Mouse (Mus musculus) liver (tissue): ENCODE measurements around the gene En2.

Experiments used
- DNase-seq: peaks from one replicate; pipeline ENCODE4 v3.0.0-alpha.2; 2020; ENCODE audit warnings: mixed read lengths

Gene En2

GRCm38 (mm10) chr5:28161383-28161937 lies 4.0 kb upstream of the En2 start:
- no peak for DNase-seq

- DNase-seq = no peak
Measured at GRCm38 (mm10) chr5:28161938-28162402, 3.5 kb upstream of the En2 start.

- DNase-seq = no peak
Measured at GRCm38 (mm10) chr5:28163926-28164325, 1.6 kb upstream of the En2 start.

- DNase-seq = no peak
Measured at GRCm38 (mm10) chr5:28166256-28167231, 1.1 kb downstream of the En2 start.

DNA sequence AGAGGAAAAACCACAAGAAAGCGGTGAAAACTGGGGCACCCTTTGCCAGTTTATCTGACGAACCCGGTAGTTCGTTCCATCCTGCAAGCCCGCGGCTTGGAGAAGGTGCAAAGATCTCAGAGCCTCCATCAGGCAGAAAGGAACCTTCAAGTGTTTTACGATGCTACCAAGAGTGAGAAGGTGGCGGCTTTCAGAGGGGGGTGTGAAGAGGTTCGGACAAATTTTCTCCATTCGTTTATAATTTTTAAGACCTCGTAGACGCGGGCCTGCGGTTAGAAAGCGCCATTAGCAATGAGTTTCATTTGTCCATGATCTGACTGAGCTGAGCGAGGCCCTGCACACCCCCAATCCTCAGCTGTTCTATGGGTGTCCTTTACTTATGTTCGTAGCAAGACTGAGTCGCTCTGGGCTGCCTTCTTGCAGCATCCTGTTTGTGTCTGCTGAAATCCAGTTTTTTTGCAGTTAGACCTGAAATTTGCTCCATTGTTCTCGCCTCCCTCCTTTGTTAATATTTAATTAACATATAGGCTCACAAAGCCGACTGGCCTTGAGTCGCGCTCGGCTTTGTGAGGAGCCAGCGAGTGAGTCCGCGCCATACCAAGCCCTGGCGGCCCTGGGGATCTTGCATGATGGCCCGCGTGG lies 2.2 kb downstream of the En2 start:
- no peak for DNase-seq

DNA sequence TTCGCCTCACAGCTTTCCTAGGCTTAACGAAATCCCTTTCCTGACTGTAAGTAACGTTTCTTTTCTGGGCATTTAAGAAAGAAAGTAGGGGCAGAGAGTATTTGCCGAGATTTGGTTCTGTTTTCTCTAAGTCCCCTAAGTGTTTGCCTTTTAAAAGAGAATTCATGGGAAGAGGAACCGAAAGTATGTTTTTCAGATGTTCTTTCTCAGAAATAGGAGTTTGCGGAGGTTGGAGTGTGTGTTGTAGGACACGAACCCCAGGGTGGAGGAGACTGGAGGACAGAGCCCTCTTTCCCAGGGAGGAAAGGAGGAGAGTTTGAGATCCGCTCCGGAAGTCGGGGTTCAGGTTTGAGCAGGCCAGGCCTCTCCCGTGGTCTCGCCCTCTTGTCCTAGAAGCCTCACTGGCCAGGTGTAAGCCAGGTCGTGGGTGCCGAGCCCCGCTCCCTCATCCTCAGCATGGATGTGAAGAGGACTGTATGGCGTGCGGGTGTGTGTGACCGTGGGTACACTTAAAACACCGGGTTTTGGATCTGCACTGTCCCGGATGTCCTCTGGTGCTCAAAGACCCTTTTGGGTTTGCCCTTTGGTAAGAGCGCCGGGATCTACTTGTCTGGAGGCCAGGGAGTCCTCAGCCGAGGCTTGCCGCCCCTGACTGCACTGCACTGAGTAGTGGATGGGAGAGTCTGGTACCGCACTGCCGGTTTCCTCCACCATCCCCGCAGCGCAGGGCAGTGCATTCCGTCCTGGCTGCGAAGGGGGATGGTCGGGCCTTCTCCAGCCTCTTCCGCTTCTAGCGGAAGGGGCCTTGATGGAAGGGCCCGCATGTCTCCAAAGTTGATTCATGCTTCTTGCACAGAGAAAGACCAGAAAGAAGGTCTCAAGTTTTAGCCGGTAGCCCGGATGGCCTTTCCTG lies 3.0 kb downstream of the En2 start:
- no peak for DNase-seq

- no peak for DNase-seq
Measured at GRCm38 (mm10) chr5:28169166-28169801, 3.8 kb downstream of the En2 start.

DNA sequence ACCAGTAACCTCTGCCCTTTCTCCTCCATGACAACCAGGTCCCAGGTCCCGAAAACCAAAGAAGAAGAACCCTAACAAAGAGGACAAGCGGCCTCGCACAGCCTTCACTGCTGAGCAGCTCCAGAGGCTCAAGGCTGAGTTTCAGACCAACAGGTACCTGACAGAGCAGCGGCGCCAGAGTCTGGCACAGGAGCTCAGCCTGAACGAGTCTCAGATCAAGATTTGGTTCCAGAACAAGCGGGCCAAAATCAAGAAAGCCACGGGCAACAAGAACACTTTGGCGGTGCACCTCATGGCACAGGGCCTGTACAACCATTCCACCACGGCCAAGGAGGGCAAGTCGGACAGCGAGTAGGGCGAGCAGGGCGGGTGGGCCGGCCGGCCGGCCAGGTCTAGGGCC lies 4.6 kb downstream of the En2 start:
- DNase-seq = no peak

DNA sequence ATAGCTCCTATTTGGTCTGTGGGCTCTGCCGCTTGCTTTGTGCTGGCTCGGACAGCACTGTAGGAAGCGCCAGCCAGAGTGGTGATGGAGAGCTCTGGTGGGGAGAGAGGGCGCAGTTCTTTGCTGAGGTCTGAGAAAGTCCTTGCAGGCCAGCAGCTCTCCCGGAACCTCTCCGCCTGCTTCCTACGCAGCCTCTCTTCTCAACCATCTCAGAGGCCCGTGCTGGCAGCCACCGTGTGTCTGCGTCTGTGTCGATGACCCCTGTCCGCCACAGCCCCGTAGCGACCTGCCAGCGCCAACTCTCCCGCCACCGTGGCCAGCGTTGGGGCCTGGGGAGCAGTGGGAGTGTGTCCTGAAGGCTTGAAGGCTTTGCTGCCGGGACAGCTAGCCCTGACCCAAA lies 5.4 kb downstream of the En2 start:
- no peak for DNase-seq

DNA sequence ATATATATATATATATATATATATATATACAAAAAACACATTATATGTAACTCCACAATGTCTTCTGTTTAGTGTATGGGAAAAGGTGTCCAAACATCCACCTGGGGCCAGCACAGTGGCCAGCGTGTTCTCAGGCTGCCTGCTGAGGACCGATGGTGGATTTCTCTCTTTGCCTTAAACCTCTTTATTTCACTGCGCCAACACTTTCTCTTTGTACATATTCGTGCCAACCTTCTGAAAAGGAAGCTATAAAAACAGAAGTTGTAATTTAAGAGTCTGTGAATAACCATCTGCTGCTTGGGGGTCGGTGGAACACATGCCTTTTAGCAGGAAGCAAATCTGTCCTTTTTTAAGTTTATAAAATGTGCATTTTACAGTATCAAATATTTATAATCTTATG lies 6.2 kb downstream of the En2 start:
- DNase-seq = no peak

GRCm38 (mm10) chr5:28172261-28172920 lies 6.9 kb downstream of the En2 start:
- DNase-seq = no peak

GRCm38 (mm10) chr5:28172921-28173670 lies 7.6 kb downstream of the En2 start:
- no peak for DNase-seq

GRCm38 (mm10) chr5:28173674-28174073 lies 8.2 kb downstream of the En2 start:
- DNase-seq = no peak

DNA sequence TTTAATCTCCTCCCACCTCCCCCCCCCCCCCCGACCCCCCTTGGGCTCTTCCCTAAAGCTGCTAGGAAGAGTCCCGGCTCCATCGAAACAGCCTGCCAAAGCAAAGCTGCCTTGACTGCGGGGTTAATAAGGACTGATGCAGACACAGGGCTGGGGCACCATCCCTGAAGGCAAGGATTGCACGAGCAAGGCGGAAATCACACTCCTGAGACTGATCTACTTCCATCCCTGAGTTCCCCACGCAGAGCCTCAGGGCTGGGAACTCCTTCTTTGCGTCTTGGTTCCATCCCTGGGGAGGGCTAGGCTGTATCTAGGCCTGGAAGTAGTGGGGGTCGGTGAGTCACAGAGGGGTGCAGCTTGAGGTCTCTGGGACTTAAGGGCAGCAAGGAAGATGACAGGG lies 8.6 kb downstream of the En2 start:
- no peak for DNase-seq

- no peak for DNase-seq
Measured at GRCm38 (mm10) chr5:28174876-28175569, 9.5 kb downstream of the En2 start.

DNA sequence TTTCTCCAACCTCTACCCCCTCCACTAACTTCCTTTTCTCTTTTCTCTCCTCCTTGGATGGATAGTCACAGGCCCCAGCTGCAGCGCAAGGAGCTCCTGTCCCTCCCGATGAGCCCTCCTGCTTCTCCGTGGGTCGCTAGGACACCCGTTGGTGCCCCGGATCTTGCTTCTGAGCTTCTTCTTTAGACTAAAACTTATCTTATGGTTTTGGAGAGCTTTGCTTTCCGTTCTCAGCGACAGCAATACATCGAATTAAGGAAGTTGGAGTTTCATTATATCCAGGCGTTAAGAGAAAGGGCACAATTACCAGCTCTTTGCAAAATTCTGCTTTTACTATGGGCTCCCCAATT lies 10.1 kb downstream of the En2 start:
- no peak for DNase-seq

DNA sequence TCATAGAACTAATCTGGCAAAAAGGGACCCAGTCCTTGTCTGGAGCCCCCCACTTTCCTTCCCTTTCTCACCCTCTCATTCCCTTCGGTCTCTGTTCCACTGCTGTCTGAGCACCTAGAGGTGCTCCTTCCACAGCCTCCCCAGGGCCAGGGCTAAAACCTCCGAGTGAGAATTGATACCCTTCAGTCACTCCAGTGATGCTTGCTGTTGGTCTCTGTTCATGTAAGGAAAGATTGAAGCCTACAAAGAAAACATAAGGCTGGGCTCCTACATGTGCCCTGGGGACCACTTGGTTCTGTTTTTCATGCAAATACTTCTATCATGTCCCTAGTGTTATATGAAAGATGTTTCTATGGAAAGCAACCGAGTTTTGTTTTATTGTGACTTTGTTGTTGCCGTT lies 10.5 kb downstream of the En2 start:
- no peak for DNase-seq

DNA sequence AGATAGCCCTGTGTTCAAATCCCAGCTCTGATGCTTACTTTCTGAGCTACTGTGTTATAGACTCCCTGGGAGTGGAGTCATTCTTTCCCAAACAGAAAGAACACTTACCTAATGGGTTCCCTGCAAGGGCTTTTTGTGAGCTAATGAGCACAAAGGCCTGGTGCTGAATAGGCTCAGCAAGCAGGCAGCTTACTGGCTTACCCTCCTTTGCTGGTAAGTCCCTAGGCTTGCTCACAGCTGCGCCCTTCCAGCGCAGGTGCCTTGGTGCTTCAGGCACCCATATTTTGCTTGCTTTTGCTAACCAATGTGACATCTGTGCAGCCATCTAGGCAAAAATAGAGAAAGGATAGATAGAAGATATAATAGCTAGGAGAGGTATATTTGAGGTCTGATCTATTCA lies 11.1 kb downstream of the En2 start:
- no peak for DNase-seq

DNA sequence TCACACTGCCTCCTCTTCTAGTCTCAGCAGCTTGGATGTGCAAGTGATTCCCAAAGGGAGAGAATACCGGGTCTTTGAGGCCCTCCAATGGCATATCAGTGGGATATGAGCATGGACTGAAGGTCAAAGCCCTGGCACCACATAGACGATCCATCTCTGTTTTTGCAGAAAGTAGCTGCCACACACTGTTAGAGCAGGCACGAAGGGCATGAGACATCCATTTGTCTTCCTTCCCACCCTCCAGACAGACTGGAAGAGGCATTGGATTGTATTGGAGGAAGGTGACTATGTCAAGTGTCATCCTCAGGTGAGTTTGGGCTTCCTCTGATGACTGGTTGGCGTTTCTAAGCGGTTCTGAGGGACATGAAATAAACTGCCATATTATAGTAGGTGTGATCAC lies 12.8 kb downstream of the En2 start:
- DNase-seq = no peak

DNA sequence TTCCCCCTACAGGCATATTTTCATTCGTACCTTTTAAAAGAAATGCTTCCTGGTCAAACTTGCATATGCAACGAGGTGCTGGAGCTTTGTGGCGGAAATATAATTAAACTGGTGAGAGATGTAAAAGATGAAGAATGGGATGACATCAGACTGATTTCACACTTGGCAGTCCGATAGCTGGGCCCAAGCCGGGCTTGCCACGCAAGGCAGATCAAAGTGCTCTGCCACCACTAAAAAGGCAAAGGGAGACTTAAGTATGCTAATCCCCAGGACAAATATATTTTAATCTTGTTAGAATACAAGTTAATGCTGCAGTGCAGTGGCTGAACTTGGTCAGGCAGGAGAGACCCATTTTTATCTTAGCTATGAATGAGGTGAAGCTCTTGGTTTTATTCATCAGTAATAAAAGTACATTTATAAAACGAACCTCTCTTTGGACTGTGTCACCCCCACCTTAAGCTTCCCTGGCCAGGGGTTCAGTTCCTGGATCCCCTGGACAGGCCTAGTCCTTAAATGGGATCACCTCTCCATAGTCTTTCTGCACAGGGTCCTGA lies 13.8 kb downstream of the En2 start:
- DNase-seq = no peak
